Mouse (Mus musculus) midbrain, embryonic 11.5 days (tissue): ENCODE data around the gene Ckmt2. TPM values are rescaled to one million over a fixed set of nuclear protein-coding genes. Genes with fewer than 3 reads are reported as not detected.
A peak's percentile ranks its signal among the peaks of the same experiment; 100 is the strongest.

Source experiments
- ATAC-seq: fragments of 200-750 bp; cut with Nextera tagmentation; 2 replicates; pipeline ENCODE4 v1.8.0; 2017; ENCODE audit warnings: moderate TSS enrichment, moderate library complexity; ENCODE audit not compliant: low FRiP score
- DNase-seq: peaks from one replicate; pipeline ENCODE4 v3.0.0; 2015; ENCODE audit warnings: low spot score; ENCODE audit errors: missing footprints
- H3K27ac ChIP-seq: fragments of 300-500 bp; sonication (generic); 2 replicates; pipeline ENCODE4 v1.5.1; 2014; ENCODE audit warnings: low read depth, low read length
- H3K27me3 ChIP-seq: fragments of 300-500 bp; sonication (generic); 2 replicates; pipeline ENCODE4 v1.6.1; 2014; ENCODE audit warnings: mild to moderate bottlenecking, low read length, moderate library complexity, mixed read lengths; ENCODE audit not compliant: control insufficient read depth, insufficient read depth
- H3K36me3 ChIP-seq: fragments of 300-500 bp; sonication (generic); 2 replicates; pipeline ENCODE4 v1.6.1; 2014; ENCODE audit warnings: mild to moderate bottlenecking, low read length, moderate library complexity, mixed read lengths; ENCODE audit not compliant: control insufficient read depth, insufficient read depth
- H3K4me1 ChIP-seq: fragments of 300-500 bp; sonication (generic); 2 replicates; pipeline ENCODE4 v1.6.1; 2014; ENCODE audit warnings: low read length; ENCODE audit not compliant: control insufficient read depth, insufficient read depth
- H3K4me2 ChIP-seq: fragments of 300-500 bp; sonication (generic); 2 replicates; pipeline ENCODE4 v1.6.1; 2014; ENCODE audit warnings: mild to moderate bottlenecking, moderate library complexity
- H3K4me3 ChIP-seq: fragments of 300-500 bp; sonication (generic); 2 replicates; pipeline ENCODE4 v1.5.1; 2014; ENCODE audit warnings: low read depth, low read length
- H3K9ac ChIP-seq: fragments of 300-500 bp; sonication (generic); 2 replicates; pipeline ENCODE4 v1.6.1; 2014; ENCODE audit warnings: low read length
- H3K9me3 ChIP-seq: fragments of 300-500 bp; sonication (generic); 2 replicates; pipeline ENCODE4 v1.6.1; 2016; ENCODE audit warnings: low read length; ENCODE audit not compliant: control insufficient read depth
- WGBS: fragments of 180-500 bp; shearing (Covaris S2); extraction: QIAGEN DNeasy Blood & Tissue Kit; methylation state at CpG from one replicate; pipeline ENCODE4 v1.1.7; 2014; 5-methylcytosine and 5-hydroxymethylcytosine counted together
- polyA plus RNA-seq: library from polyadenylated mRNA; unstranded; fragments of >200 nt; fragmentation: Nextera tagmentation; extraction: Ambion mirVana; gene quantifications from 2 replicates; pipeline ENCODE4 v1.2.1, GENCODE M21; 2014

Gene Ckmt2
- polyA plus RNA-seq, 1 experiment from 2014 or later, result not detected

GRCm38 (mm10) chr13:91824845-91825550 lies 51.7 kb downstream of the Ckmt2 start:
- ATAC-seq, result no peak
- H3K36me3 ChIP-seq, result no peaks in the 10 kb centered on the region
- H3K4me2 ChIP-seq, result no peak overlapping the region
- no peaks in the 10 kb centered on the region for H3K27me3 ChIP-seq
- H3K4me3 ChIP-seq, result no peak overlapping the region
- H3K9me3 ChIP-seq, result no peaks in the 10 kb centered on the region
- 86% methylated on average over 4 of the region's 4 CpGs for WGBS
- H3K27ac ChIP-seq, result no peak overlapping the region
- no peaks in the 10 kb centered on the region for H3K4me1 ChIP-seq
- DNase-seq, result no peak
- H3K9ac ChIP-seq, result no peak overlapping the region

- Histone ChIP-seq H3K4me2 (no peak overlapping the region), H3K4me3 (no peak overlapping the region)
- WGBS, result 90% methylated on average over 6 of the region's 6 CpGs
Measured at GRCm38 (mm10) chr13:91823735-91824134, 53.0 kb downstream of the Ckmt2 start.

GRCm38 (mm10) chr13:91814670-91815069 lies 62.0 kb downstream of the Ckmt2 start:
- Histone ChIP-seq H3K27ac (no peak overlapping the region), H3K4me1 (no peaks in the 10 kb centered on the region), H3K4me2 (no peak overlapping the region), H3K27me3 (no peaks in the 10 kb centered on the region), H3K4me3 (no peak overlapping the region), H3K9ac (no peak overlapping the region), H3K36me3 (no peaks in the 10 kb centered on the region), H3K9me3 (no peaks in the 10 kb centered on the region)
- ATAC-seq, result no peak
- DNase-seq, result no peak
- 87% methylated on average over 5 of the region's 5 CpGs for WGBS

More at GRCm38 (mm10) chr13:91823735-91824134, 53.0 kb downstream of the Ckmt2 start:
- H3K27me3 ChIP-seq, result no peaks in the 10 kb centered on the region
- no peak for ATAC-seq
- H3K9me3 ChIP-seq, result no peaks in the 10 kb centered on the region
- H3K36me3 ChIP-seq, result no peaks in the 10 kb centered on the region
- DNase-seq, result no peak
- H3K4me1 ChIP-seq, result no peaks in the 10 kb centered on the region
- H3K27ac ChIP-seq, result no peak overlapping the region
- no peak overlapping the region for H3K9ac ChIP-seq

DNA sequence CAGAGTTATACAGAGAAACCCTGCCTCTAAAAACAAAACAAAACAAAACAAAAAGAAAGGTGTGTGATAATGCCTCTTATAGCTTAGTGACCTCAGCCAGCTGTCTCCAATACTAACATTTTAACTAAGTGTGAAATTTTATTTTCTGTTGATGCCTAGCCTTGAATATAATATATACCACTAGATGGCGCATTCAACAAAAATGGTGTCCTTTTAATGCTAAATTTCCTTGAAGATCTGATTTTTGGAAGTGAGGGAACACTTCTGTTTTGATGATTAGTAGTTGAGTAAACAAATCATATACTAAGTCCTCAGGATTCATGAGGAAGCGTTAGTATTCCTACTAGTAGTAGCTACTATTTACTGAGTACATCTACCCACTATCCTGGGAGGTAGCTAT lies 67.2 kb downstream of the Ckmt2 start:
- no peaks in the 10 kb centered on the region for H3K27me3 ChIP-seq
- 0 out of 2 replicates have a peak, but pooled peaks cover 7% of the 10 kb centered on the region for H3K4me1 ChIP-seq
- H3K9me3 ChIP-seq, result no peaks in the 10 kb centered on the region
- WGBS, result 39% methylated on average over 2 of the region's 2 CpGs
- peak; percentile 87 for DNase-seq
- H3K36me3 ChIP-seq, result peaks cover 3% of the 10 kb centered on the region; the same call in 1 of the 2 replicates
- no peak overlapping the region for H3K4me2 ChIP-seq
- no peak for ATAC-seq
- no peak overlapping the region for H3K4me3 ChIP-seq
- no peak overlapping the region for H3K27ac ChIP-seq
- no peak overlapping the region for H3K9ac ChIP-seq

GRCm38 (mm10) chr13:91807874-91808575 lies 68.7 kb downstream of the Ckmt2 start:
- no peak for ATAC-seq
- Histone ChIP-seq H3K36me3 (peaks cover 5% of the 10 kb centered on the region; the same call in 1 of the 2 replicates), H3K27ac (peak overlapping the region; percentile 63), H3K4me3 (peak overlapping the region; percentile 88), H3K4me1 (0 out of 2 replicates have a peak, but pooled peaks cover 7% of the 10 kb centered on the region), H3K9me3 (no peaks in the 10 kb centered on the region), H3K9ac (peak overlapping the region; percentile 78), H3K4me2 (peak overlapping the region; percentile 60), H3K27me3 (no peaks in the 10 kb centered on the region)
- DNase-seq, result peak; percentile 93
- WGBS, result 45% methylated on average over 20 of the region's 20 CpGs

DNA sequence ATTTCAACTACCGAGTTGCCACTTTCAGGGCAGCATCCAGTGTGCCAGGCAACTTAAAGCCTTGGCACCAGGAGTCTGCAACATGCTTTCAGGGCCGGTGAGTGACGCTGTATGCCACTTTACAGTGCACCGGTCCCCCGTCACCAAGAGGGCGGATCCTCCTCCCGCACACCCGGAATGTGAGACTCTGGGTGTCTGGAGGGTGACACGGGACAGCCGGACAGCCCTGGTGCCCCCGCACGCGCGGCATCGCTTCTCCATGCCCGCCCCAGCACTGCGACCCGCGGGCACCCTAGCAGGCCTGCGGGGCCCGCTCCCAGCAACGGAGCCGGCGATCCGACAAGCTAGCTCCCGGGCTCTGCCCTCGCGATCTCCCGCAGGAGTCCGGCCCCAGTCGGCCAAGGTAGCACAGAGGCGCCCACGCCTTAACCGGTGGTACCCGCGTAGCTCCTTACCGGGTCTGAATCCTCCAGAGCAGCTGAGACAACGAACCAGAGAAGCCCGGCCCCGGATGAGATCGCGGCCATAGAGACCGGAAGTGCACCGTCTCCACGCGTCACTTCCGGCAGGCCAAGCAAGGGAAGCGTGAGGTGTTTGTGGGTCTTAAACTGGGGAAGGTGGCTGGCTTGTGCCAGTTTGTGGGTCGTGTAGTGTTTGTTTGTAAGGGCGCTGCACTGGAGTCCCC lies 69.4 kb downstream of the Ckmt2 start, which contains the start of gene Zcchc9:
Gene Zcchc9, minus strand, starts transcription at position 551 of the 685 bp plus-strand sequence.
- Histone ChIP-seq H3K4me2 (peak within 1 kb of the TSS; percentile 60), H3K9ac (peak within 1 kb of the TSS; percentile 78), H3K36me3 (peaks cover 5% of the 10 kb centered on the region; the same call in 1 of the 2 replicates), H3K4me1 (0 out of 2 replicates have a peak, but pooled peaks cover 7% of the 10 kb centered on the region), H3K9me3 (no peaks in the 10 kb centered on the region), H3K27me3 (no peaks in the 10 kb centered on the region), H3K27ac (peak within 1 kb of the TSS; percentile 63), H3K4me3 (peak within 1 kb of the TSS; percentile 88)
- ATAC-seq (peak; percentile 99), DNase-seq (peak; percentile 99)
- under 1% methylated on average over 50 of the region's 50 CpGs for WGBS

Other genes with a start within 250 kb of the Ckmt2 start
- gene Acot12, start 135.4 kb downstream of the Ckmt2 start, polyA plus RNA-seq, result not detected in 2 replicates
- 28.1 and 28.6 TPM in 2 replicates for gene Zcchc9, start 69.2 kb downstream of the Ckmt2 start, polyA plus RNA-seq